Mouse (Mus musculus): ENCODE results near the gene Spdl1. TPM values are rescaled to one million over a fixed set of nuclear protein-coding genes. Genes with fewer than 3 reads are reported as not detected.

Spdl1 gene
- polyA plus RNA-seq (2015; fragmentation: Nextera tagmentation; extraction: Ambion mirVana), result 17.8 and 20.0 TPM in 2 replicates

- peak within 1 kb of the TSS; percentile 84 for H3K4me2 ChIP-seq
- no peaks in the 10 kb centered on the region for H3K27me3 ChIP-seq (replicated peaks)
- peak within 1 kb of the TSS; percentile 82 for H3K9ac ChIP-seq
- ATAC-seq (ENCODE audit: insufficient read depth, low FRiP score, low read depth), result peak; percentile 97
- under 1% methylated on average over 49 of the region's 49 CpGs for WGBS
- no peaks in the 10 kb centered on the region; the same call in 1 of the 2 replicates for H3K36me3 ChIP-seq
- no peaks in the 10 kb centered on the region for H3K9me3 ChIP-seq
- H3K27ac ChIP-seq, result peak within 1 kb of the TSS; percentile 80
- H3K4me3 ChIP-seq (replicated peaks), result peak within 1 kb of the TSS; percentile 87
- H3K4me1 ChIP-seq, result peaks cover 4% of the 10 kb centered on the region
Measured at GRCm38 (mm10) chr11:34833318-34834086, at the start of gene Spdl1. Spdl1 (minus strand) TSS chr11:34833641.

GRCm38 (mm10) chr11:34881528-34881927, 48.1 kb upstream of the Spdl1 start:
- no peak overlapping the region for H3K4me3 ChIP-seq (replicated peaks)
- H3K27ac ChIP-seq, result no peak overlapping the region
- H3K9me3 ChIP-seq, result no peaks in the 10 kb centered on the region
- H3K9ac ChIP-seq, result no peak overlapping the region
- no peaks in the 10 kb centered on the region for H3K4me1 ChIP-seq
- H3K36me3 ChIP-seq, result no peaks in the 10 kb centered on the region
- 30% methylated on average over 5 of the region's 5 CpGs for WGBS
- H3K4me2 ChIP-seq, result no peak overlapping the region
- ATAC-seq (ENCODE audit: insufficient read depth, low FRiP score, low read depth), result peak; percentile 66; the same call in 1 of the 2 replicates
- H3K27me3 ChIP-seq (replicated peaks), result no peaks in the 10 kb centered on the region

- WGBS, result 68% methylated on average over 1 of the region's 1 CpGs
- no peak overlapping the region for H3K27ac ChIP-seq
- no peak overlapping the region for H3K4me3 ChIP-seq (replicated peaks)
- no peaks in the 10 kb centered on the region for H3K9me3 ChIP-seq
- no peak overlapping the region for H3K4me2 ChIP-seq
- no peaks in the 10 kb centered on the region for H3K4me1 ChIP-seq
- H3K27me3 ChIP-seq (replicated peaks), result no peaks in the 10 kb centered on the region
- ATAC-seq (ENCODE audit: insufficient read depth, low FRiP score, low read depth), result no peak
- no peak overlapping the region for H3K9ac ChIP-seq
- H3K36me3 ChIP-seq, result no peaks in the 10 kb centered on the region
Measured at GRCm38 (mm10) chr11:34879678-34880077, 46.2 kb upstream of the Spdl1 start.

GRCm38 (mm10) chr11:34873861-34874260, 40.4 kb upstream of the Spdl1 start:
- ATAC-seq (ENCODE audit: insufficient read depth, low FRiP score, low read depth), result no peak
- 80% methylated on average over 2 of the region's 2 CpGs for WGBS
- H3K4me1 ChIP-seq, result no peaks in the 10 kb centered on the region
- H3K9me3 ChIP-seq, result no peaks in the 10 kb centered on the region
- H3K4me2 ChIP-seq, result no peak overlapping the region
- no peak overlapping the region for H3K4me3 ChIP-seq (replicated peaks)
- no peak overlapping the region for H3K9ac ChIP-seq
- H3K27ac ChIP-seq, result no peak overlapping the region
- no peaks in the 10 kb centered on the region for H3K27me3 ChIP-seq (replicated peaks)
- no peaks in the 10 kb centered on the region for H3K36me3 ChIP-seq

- no peak for ATAC-seq (ENCODE audit: insufficient read depth, low FRiP score, low read depth)
- no peaks in the 10 kb centered on the region for H3K9me3 ChIP-seq
- H3K36me3 ChIP-seq, result no peaks in the 10 kb centered on the region
- no peaks in the 10 kb centered on the region for H3K27me3 ChIP-seq (replicated peaks)
- H3K27ac ChIP-seq, result no peak overlapping the region
- no peaks in the 10 kb centered on the region for H3K4me1 ChIP-seq
- no peak overlapping the region for H3K4me2 ChIP-seq
- H3K4me3 ChIP-seq (replicated peaks), result no peak overlapping the region
- 84% methylated on average over 2 of the region's 2 CpGs for WGBS
- H3K9ac ChIP-seq, result no peak overlapping the region
Measured at GRCm38 (mm10) chr11:34872432-34872831, 39.0 kb upstream of the Spdl1 start.

- H3K36me3 ChIP-seq, result no peaks in the 10 kb centered on the region
- H3K4me1 ChIP-seq, result no peaks in the 10 kb centered on the region
- H3K27me3 ChIP-seq (replicated peaks), result no peaks in the 10 kb centered on the region
- 73% methylated on average over 3 of the region's 3 CpGs for WGBS
- H3K27ac ChIP-seq, result no peak overlapping the region
- H3K9ac ChIP-seq, result no peak overlapping the region
- H3K9me3 ChIP-seq, result no peaks in the 10 kb centered on the region
- no peak overlapping the region for H3K4me2 ChIP-seq
- ATAC-seq (ENCODE audit: insufficient read depth, low FRiP score, low read depth), result no peak; the same call in 1 of the 2 replicates
- H3K4me3 ChIP-seq (replicated peaks), result no peak overlapping the region
Measured at GRCm38 (mm10) chr11:34871991-34872390, 38.5 kb upstream of the Spdl1 start.

GRCm38 (mm10) chr11:34871456-34871855, 38.0 kb upstream of the Spdl1 start:
- H3K9ac ChIP-seq, result no peak overlapping the region
- H3K4me1 ChIP-seq, result no peaks in the 10 kb centered on the region
- no peak for ATAC-seq (ENCODE audit: insufficient read depth, low FRiP score, low read depth)
- no peaks in the 10 kb centered on the region for H3K9me3 ChIP-seq
- WGBS, result 76% methylated on average over 3 of the region's 3 CpGs
- H3K27me3 ChIP-seq (replicated peaks), result no peaks in the 10 kb centered on the region
- no peak overlapping the region for H3K4me2 ChIP-seq
- H3K4me3 ChIP-seq (replicated peaks), result no peak overlapping the region
- H3K27ac ChIP-seq, result no peak overlapping the region
- no peaks in the 10 kb centered on the region for H3K36me3 ChIP-seq

GRCm38 (mm10) chr11:34868626-34869025, 35.2 kb upstream of the Spdl1 start:
- no peak overlapping the region for H3K4me2 ChIP-seq
- no peaks in the 10 kb centered on the region for H3K4me1 ChIP-seq
- H3K27me3 ChIP-seq (replicated peaks), result no peaks in the 10 kb centered on the region
- H3K9ac ChIP-seq, result no peak overlapping the region
- no peak overlapping the region for H3K27ac ChIP-seq
- H3K36me3 ChIP-seq, result no peaks in the 10 kb centered on the region
- H3K9me3 ChIP-seq, result no peaks in the 10 kb centered on the region
- 37% methylated on average over 6 of the region's 6 CpGs for WGBS
- no peak for ATAC-seq (ENCODE audit: insufficient read depth, low FRiP score, low read depth)
- no peak overlapping the region for H3K4me3 ChIP-seq (replicated peaks)

GRCm38 (mm10) chr11:34865741-34866270, 32.4 kb upstream of the Spdl1 start:
- Histone ChIP-seq H3K36me3 (no peaks in the 10 kb centered on the region), H3K27me3 (replicated peaks) (no peaks in the 10 kb centered on the region), H3K9ac (no peak overlapping the region), H3K9me3 (no peaks in the 10 kb centered on the region), H3K4me1 (no peaks in the 10 kb centered on the region), H3K4me3 (replicated peaks) (no peak overlapping the region), H3K4me2 (no peak overlapping the region), H3K27ac (no peak overlapping the region)
- ATAC-seq (ENCODE audit: insufficient read depth, low FRiP score, low read depth), result no peak
- WGBS, result 62% methylated on average over 3 of the region's 3 CpGs

- no peak overlapping the region for H3K4me2 ChIP-seq
- no peaks in the 10 kb centered on the region for H3K9me3 ChIP-seq
- 80% methylated on average over 14 of the region's 14 CpGs for WGBS
- no peak for ATAC-seq (ENCODE audit: insufficient read depth, low FRiP score, low read depth)
- H3K27me3 ChIP-seq (replicated peaks), result no peaks in the 10 kb centered on the region
- H3K4me1 ChIP-seq, result no peaks in the 10 kb centered on the region
- H3K27ac ChIP-seq, result no peak overlapping the region
- H3K4me3 ChIP-seq (replicated peaks), result no peak overlapping the region
- H3K9ac ChIP-seq, result no peak overlapping the region
- no peaks in the 10 kb centered on the region for H3K36me3 ChIP-seq
Measured at GRCm38 (mm10) chr11:34865181-34865580, 31.7 kb upstream of the Spdl1 start.

- Histone ChIP-seq H3K4me2 (no peak overlapping the region), H3K9me3 (no peaks in the 10 kb centered on the region), H3K4me3 (replicated peaks) (no peak overlapping the region), H3K27me3 (replicated peaks) (no peaks in the 10 kb centered on the region), H3K9ac (no peak overlapping the region), H3K4me1 (no peaks in the 10 kb centered on the region), H3K27ac (no peak overlapping the region), H3K36me3 (no peaks in the 10 kb centered on the region)
- ATAC-seq (ENCODE audit: insufficient read depth, low FRiP score, low read depth), result no peak
- 30% methylated on average over 3 of the region's 3 CpGs for WGBS
Measured at GRCm38 (mm10) chr11:34856652-34857051, 23.2 kb upstream of the Spdl1 start.

- H3K36me3 ChIP-seq, result no peaks in the 10 kb centered on the region
- peak overlapping the region; percentile 13; the same call in 1 of the 2 replicates for H3K4me3 ChIP-seq (replicated peaks)
- H3K4me2 ChIP-seq, result peak overlapping the region; percentile 39
- H3K9ac ChIP-seq, result no peak overlapping the region
- no peak overlapping the region for H3K27ac ChIP-seq
- no peaks in the 10 kb centered on the region for H3K27me3 ChIP-seq (replicated peaks)
- WGBS, result 65% methylated on average over 5 of the region's 5 CpGs
- no peak for ATAC-seq (ENCODE audit: insufficient read depth, low FRiP score, low read depth)
- H3K4me1 ChIP-seq, result no peaks in the 10 kb centered on the region
- H3K9me3 ChIP-seq, result no peaks in the 10 kb centered on the region
Measured at GRCm38 (mm10) chr11:34846268-34846652, 12.8 kb upstream of the Spdl1 start.

All from stomach, embryonic 15.5 days (tissue).